Mouse (Mus musculus) intestine, postnatal 0 days (tissue): ENCODE results near the gene Rhox3f. TPM values are rescaled to one million over a fixed set of nuclear protein-coding genes. Genes with fewer than 3 reads are reported as not detected.
"Not testable (repeated sequence)": the region's sequence is repeated elsewhere in the genome, so short reads cannot be mapped to it uniquely, and the experiment has no call there.

Source experiments
- ATAC-seq: fragments of 200-750 bp; cut with Nextera tagmentation; 2 replicates; pipeline ENCODE4 v1.8.0; 2017; ENCODE audit warnings: mild to moderate bottlenecking, moderate TSS enrichment, moderate library complexity
- H3K27ac ChIP-seq: fragments of 300-500 bp; sonication (generic); 2 replicates; pipeline ENCODE4 v1.5.1; 2014; ENCODE audit warnings: mild to moderate bottlenecking, low read depth, low read length, moderate library complexity
- H3K27me3 ChIP-seq: fragments of 300-500 bp; sonication (generic); replicated peaks from 2 replicates; pipeline ENCODE4 v1.6.1; 2014; ENCODE audit warnings: low read length, mixed read lengths; ENCODE audit not compliant: control insufficient read depth, insufficient read depth
- H3K36me3 ChIP-seq: fragments of 300-500 bp; sonication (generic); 2 replicates; pipeline ENCODE4 v1.6.1; 2014; ENCODE audit warnings: mild to moderate bottlenecking, moderate library complexity; ENCODE audit not compliant: control insufficient read depth, insufficient read depth
- H3K4me1 ChIP-seq: fragments of 300-500 bp; sonication (generic); replicated peaks from 2 replicates; pipeline ENCODE4 v1.6.1; 2014; ENCODE audit warnings: antibody characterized with exemption, low read length, mixed read lengths; ENCODE audit not compliant: control insufficient read depth, insufficient read depth
- H3K4me2 ChIP-seq: fragments of 300-500 bp; sonication (generic); replicated peaks from 2 replicates; pipeline ENCODE4 v1.6.1; 2014; ENCODE audit warnings: low read depth, mild to moderate bottlenecking, moderate library complexity
- H3K4me3 ChIP-seq: fragments of 300-500 bp; sonication (generic); 2 replicates; pipeline ENCODE4 v1.5.1; 2014; ENCODE audit warnings: low read depth, low read length
- H3K9ac ChIP-seq: fragments of 300-500 bp; sonication (generic); 2 replicates; pipeline ENCODE4 v1.6.1; 2014; ENCODE audit warnings: mild to moderate bottlenecking, low read depth, low read length
- H3K9me3 ChIP-seq: fragments of 300-500 bp; sonication (generic); 2 replicates; pipeline ENCODE4 v1.6.1; 2016; ENCODE audit warnings: mixed run types; ENCODE audit not compliant: control insufficient read depth
- WGBS: fragments of 180-500 bp; shearing (Covaris S2); extraction: QIAGEN DNeasy Blood & Tissue Kit; methylation state at CpG from one replicate; pipeline ENCODE4 v1.1.7; 2014; 5-methylcytosine and 5-hydroxymethylcytosine counted together
- polyA plus RNA-seq: library from polyadenylated mRNA; unstranded; fragments of >200 nt; fragmentation: Nextera tagmentation; extraction: Ambion mirVana; gene quantifications from 2 replicates; pipeline ENCODE4 v1.2.1, GENCODE M21; 2015

The Rhox3f gene
- polyA plus RNA-seq, result not detected in 2 replicates

- H3K9ac ChIP-seq, H3K27ac ChIP-seq, H3K4me1 ChIP-seq, H3K27me3 ChIP-seq, H3K4me3 ChIP-seq, H3K9me3 ChIP-seq, ATAC-seq, H3K4me2 ChIP-seq, H3K36me3 ChIP-seq: not testable (repeated sequence)
Measured at GRCm38 (mm10) chrX:37580692-37581091, at the start of gene Rhox3f. TSS of gene Rhox3f (plus strand) at chrX:37580992.

- not testable (repeated sequence) for H3K9ac ChIP-seq, H3K4me3 ChIP-seq
- no CpG with 5 or more reads among the region's 4 CpGs for WGBS
Measured at GRCm38 (mm10) chrX:37541719-37542118, 39.1 kb upstream of the Rhox3f start, which contains the start of gene Rhox3e. TSS of gene Rhox3e (plus strand) at chrX:37542019.

DNA sequence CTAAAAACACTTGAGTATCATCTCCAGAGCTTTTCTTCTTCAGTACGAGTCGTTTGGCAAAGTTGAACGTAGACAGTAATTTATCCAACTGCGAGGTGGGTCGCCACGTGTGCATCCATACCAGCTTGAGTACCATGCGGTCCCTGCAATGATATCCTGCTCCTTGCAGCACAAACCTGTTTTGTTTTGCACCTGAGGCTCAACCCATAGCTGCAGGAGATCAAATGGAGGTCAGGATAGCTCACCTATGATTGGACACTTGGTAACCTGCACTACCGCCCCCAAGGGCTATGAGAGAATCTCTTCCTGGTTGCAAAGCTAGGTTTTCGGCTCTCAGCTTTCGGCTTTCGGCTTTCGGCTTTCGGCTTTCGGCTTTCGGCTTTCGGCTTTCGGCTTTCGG, 23.7 kb upstream of the Rhox3f start, which contains the start of gene Rhox4e:
Gene Rhox4e (plus strand): TSS at position 301 of the 400 bp plus-strand sequence.
- 90% methylated on average over 10 of the region's 18 CpGs for WGBS

More at GRCm38 (mm10) chrX:37541719-37542118, 39.1 kb upstream of the Rhox3f start, which contains the start of gene Rhox3e:
- not testable (repeated sequence) for H3K36me3 ChIP-seq, H3K27ac ChIP-seq, H3K4me1 ChIP-seq, ATAC-seq, H3K9me3 ChIP-seq, H3K27me3 ChIP-seq, H3K4me2 ChIP-seq

DNA sequence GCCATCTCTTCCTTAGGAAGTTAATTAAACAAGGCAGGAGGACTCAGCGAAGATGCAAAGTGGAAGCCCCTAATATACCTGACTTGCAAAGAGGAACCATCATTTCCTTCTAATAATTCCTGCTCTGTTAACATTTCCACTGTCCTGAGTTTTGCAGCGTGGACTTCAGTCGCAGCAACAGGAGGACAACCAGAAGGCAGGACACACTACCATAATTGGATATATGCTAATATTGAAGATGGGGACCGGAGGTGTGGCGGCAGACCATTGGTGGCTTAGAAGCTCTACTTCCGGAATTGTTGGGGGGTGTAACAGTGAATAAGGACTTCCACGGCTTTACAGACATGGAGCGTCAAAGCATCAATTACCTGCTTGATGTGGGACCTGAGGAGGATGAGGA, 9.7 kb upstream of the Rhox3f start, which contains the start of gene Rhox2f:
Gene Rhox2f (plus strand): TSS at position 301 of the 400 bp plus-strand sequence.
- H3K4me2 ChIP-seq, ATAC-seq, H3K9me3 ChIP-seq, H3K36me3 ChIP-seq, H3K9ac ChIP-seq, H3K4me3 ChIP-seq, H3K27ac ChIP-seq, H3K27me3 ChIP-seq, H3K4me1 ChIP-seq: not testable (repeated sequence)
- 92% methylated on average over 5 of the region's 8 CpGs for WGBS

More for the DNA sequence above, 23.7 kb upstream of the Rhox3f start, which contains the start of gene Rhox4e:
- not testable (repeated sequence) for H3K4me1 ChIP-seq, H3K9me3 ChIP-seq, H3K4me2 ChIP-seq, H3K27me3 ChIP-seq, H3K4me3 ChIP-seq, ATAC-seq, H3K9ac ChIP-seq, H3K27ac ChIP-seq, H3K36me3 ChIP-seq

- H3K36me3 ChIP-seq, H3K4me1 ChIP-seq, H3K27ac ChIP-seq, H3K27me3 ChIP-seq, ATAC-seq, H3K9me3 ChIP-seq, H3K4me2 ChIP-seq, H3K9ac ChIP-seq, H3K4me3 ChIP-seq: not testable (repeated sequence)
- 65% methylated on average over 2 of the region's 2 CpGs for WGBS
Measured at GRCm38 (mm10) chrX:37572638-37573037, 8.2 kb upstream of the Rhox3f start.

DNA sequence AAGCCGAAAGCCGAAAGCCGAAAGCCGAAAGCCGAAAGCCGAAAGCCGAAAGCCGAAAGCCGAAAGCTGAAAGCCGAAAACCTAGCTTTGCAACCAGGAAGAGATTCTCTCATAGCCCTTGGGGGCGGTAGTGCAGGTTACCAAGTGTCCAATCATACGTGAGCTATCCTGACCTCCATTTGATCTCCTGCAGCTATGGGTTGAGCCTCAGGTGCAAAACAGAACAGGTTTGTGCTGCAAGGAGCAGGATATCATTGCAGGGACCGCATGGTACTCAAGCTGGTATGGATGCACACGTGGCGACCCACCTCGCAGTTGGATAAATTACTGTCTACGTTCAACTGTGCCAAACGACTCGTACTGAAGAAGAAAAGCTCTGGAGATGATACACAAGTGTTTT, 26.8 kb downstream of the Rhox3f start, which contains the start of gene Rhox4f:
Gene Rhox4f (minus strand): TSS at position 101 of the 400 bp plus-strand sequence.
- H3K4me3 ChIP-seq, H3K9ac ChIP-seq, H3K4me1 ChIP-seq, H3K27ac ChIP-seq, H3K36me3 ChIP-seq, ATAC-seq, H3K4me2 ChIP-seq, H3K27me3 ChIP-seq, H3K9me3 ChIP-seq: not testable (repeated sequence)
- 92% methylated on average over 14 of the region's 19 CpGs for WGBS

GRCm38 (mm10) chrX:37628512-37628911, 47.7 kb downstream of the Rhox3f start, which contains the start of gene Rhox3g:
TSS of gene Rhox3g (minus strand) at chrX:37628612.
- H3K4me1 ChIP-seq, ATAC-seq, H3K9me3 ChIP-seq, H3K36me3 ChIP-seq, H3K27ac ChIP-seq, H3K27me3 ChIP-seq, H3K4me2 ChIP-seq, H3K9ac ChIP-seq, H3K4me3 ChIP-seq: not testable (repeated sequence)
- WGBS, result 90% methylated on average over 2 of the region's 2 CpGs

Other genes starting within 250 kb of the Rhox3f start
- gene Rhox3a2, start 201.0 kb upstream of the Rhox3f start, polyA plus RNA-seq, result not detected in 2 replicates
- gene Rhox4a2, start 190.1 kb upstream of the Rhox3f start, polyA plus RNA-seq, result not detected in 2 replicates
- gene Rhox2b, start 168.9 kb upstream of the Rhox3f start, polyA plus RNA-seq, result not detected in 2 replicates
- gene Rhox4b, start 148.5 kb upstream of the Rhox3f start, polyA plus RNA-seq, result not detected in 2 replicates
- gene Rhox2c, start 127.3 kb upstream of the Rhox3f start, polyA plus RNA-seq, result not detected in 2 replicates
- gene Rhox3c, start 122.4 kb upstream of the Rhox3f start, polyA plus RNA-seq, result not detected in 2 replicates
- not detected in 2 replicates for gene Rhox4c, start 100.7 kb upstream of the Rhox3f start, polyA plus RNA-seq
- not detected in 2 replicates for gene Rhox2d, start 87.6 kb upstream of the Rhox3f start, polyA plus RNA-seq
- not detected in 2 replicates for gene Rhox4d, start 66.6 kb upstream of the Rhox3f start, polyA plus RNA-seq
- gene Rhox2e, start 50.5 kb upstream of the Rhox3f start, polyA plus RNA-seq, result not detected in 2 replicates
- not detected in 2 replicates for gene Rhox3e, start 39.0 kb upstream of the Rhox3f start, polyA plus RNA-seq
- gene Rhox4e, start 23.6 kb upstream of the Rhox3f start, polyA plus RNA-seq, result not detected in 2 replicates
- gene Rhox2f, start 9.6 kb upstream of the Rhox3f start, polyA plus RNA-seq, result not detected in 2 replicates
- gene Rhox4f, start 26.7 kb downstream of the Rhox3f start, polyA plus RNA-seq, result not detected in 2 replicates
- gene Rhox3g, start 47.6 kb downstream of the Rhox3f start, polyA plus RNA-seq, result not detected in 2 replicates
- not detected in 2 replicates for gene Rhox2g, start 62.5 kb downstream of the Rhox3f start, polyA plus RNA-seq
- not detected in 2 replicates for gene Rhox4g, start 70.3 kb downstream of the Rhox3f start, polyA plus RNA-seq
- gene Rhox3h, start 87.8 kb downstream of the Rhox3f start, polyA plus RNA-seq, result not detected in 2 replicates
- not detected in 2 replicates for gene Rhox2h, start 92.3 kb downstream of the Rhox3f start, polyA plus RNA-seq
- 0.51 and 0.85 TPM in 2 replicates for gene Rhox5, start 223.8 kb downstream of the Rhox3f start, polyA plus RNA-seq
- gene Rhox6, start 245.9 kb downstream of the Rhox3f start, polyA plus RNA-seq, result not detected in 2 replicates